Mouse (Mus musculus) kidney, embryonic 15.5 days (tissue): Measurements from ENCODE around the gene Ccdc148. TPM values are rescaled to one million over a fixed set of nuclear protein-coding genes. Genes with fewer than 3 reads are reported as not detected.
A peak's percentile ranks its signal among the peaks of the same experiment; 100 is the strongest.

Experiments
- ATAC-seq: fragments of 200-750 bp; cut with Nextera tagmentation; replicated peaks from 2 replicates; pipeline ENCODE4 v1.8.0; 2017; ENCODE audit warnings: moderate TSS enrichment; ENCODE audit not compliant: low FRiP score
- H3K27ac ChIP-seq: fragments of 300-500 bp; sonication (generic); 2 replicates; pipeline ENCODE4 v1.5.1; 2015; ENCODE audit warnings: mild to moderate bottlenecking, inconsistent platforms
- H3K27me3 ChIP-seq: fragments of 300-500 bp; sonication (generic); 2 replicates; pipeline ENCODE4 v1.6.1; 2015; ENCODE audit warnings: inconsistent platforms
- H3K36me3 ChIP-seq: fragments of 300-500 bp; sonication (generic); 2 replicates; pipeline ENCODE4 v1.6.1; 2015; ENCODE audit warnings: inconsistent platforms
- H3K4me1 ChIP-seq: fragments of 300-500 bp; sonication (generic); 2 replicates; pipeline ENCODE4 v1.6.1; 2015; ENCODE audit warnings: inconsistent platforms
- H3K4me2 ChIP-seq: fragments of 300-500 bp; sonication (generic); 2 replicates; pipeline ENCODE4 v1.6.1; 2015; ENCODE audit warnings: moderate library complexity, mild to moderate bottlenecking, inconsistent platforms
- H3K4me3 ChIP-seq: fragments of 300-500 bp; sonication (generic); replicated peaks from 2 replicates; pipeline ENCODE4 v1.5.1; 2015; ENCODE audit warnings: mild to moderate bottlenecking, inconsistent platforms
- H3K9ac ChIP-seq: fragments of 300-500 bp; sonication (generic); 2 replicates; pipeline ENCODE4 v1.6.1; 2015; ENCODE audit warnings: mild to moderate bottlenecking, inconsistent platforms
- H3K9me3 ChIP-seq: fragments of 300-500 bp; sonication (generic); replicated peaks from 2 replicates; pipeline ENCODE4 v1.6.1; 2016; ENCODE audit warnings: inconsistent platforms
- WGBS: fragments of 180-500 bp; shearing (Covaris S2); methylation state at CpG from one replicate; pipeline ENCODE4 v1.1.7; 2015; ENCODE audit warnings: mixed read lengths; 5-methylcytosine and 5-hydroxymethylcytosine counted together
- polyA plus RNA-seq: library from polyadenylated mRNA; unstranded; fragments of >200 nt; fragmentation: Nextera tagmentation; extraction: Ambion mirVana; gene quantifications from 2 replicates; pipeline ENCODE4 v1.2.1, GENCODE M21; 2015

Gene Ccdc148
- polyA plus RNA-seq, 1 experiment from 2014 or later, result 1.5 TPM

GRCm38 (mm10) chr2:59155428-59155827 is 5.1 kb downstream of the Ccdc148 start:
- no peaks in the 10 kb centered on the region for H3K9me3 ChIP-seq
- H3K9ac ChIP-seq, result no peak overlapping the region
- no peaks in the 10 kb centered on the region for H3K36me3 ChIP-seq
- H3K4me3 ChIP-seq, result no peak overlapping the region
- H3K4me2 ChIP-seq, result no peak overlapping the region
- no peak for ATAC-seq
- no peak overlapping the region for H3K27ac ChIP-seq
- H3K27me3 ChIP-seq, result no peaks in the 10 kb centered on the region
- peaks cover 5% of the 10 kb centered on the region for H3K4me1 ChIP-seq

- Histone ChIP-seq H3K9ac (no peak overlapping the region), H3K4me3 (no peak overlapping the region), H3K4me2 (no peak overlapping the region), H3K36me3 (no peaks in the 10 kb centered on the region), H3K27ac (no peak overlapping the region), H3K9me3 (no peaks in the 10 kb centered on the region), H3K27me3 (no peaks in the 10 kb centered on the region), H3K4me1 (no peaks in the 10 kb centered on the region)
- no peak for ATAC-seq
- WGBS, result 90% methylated on average over 8 of the region's 8 CpGs
These were observed 29.4 kb downstream of the Ccdc148 start for GRCm38 (mm10) chr2:59131044-59131443.

- Histone ChIP-seq H3K4me1 (no peaks in the 10 kb centered on the region), H3K9me3 (no peaks in the 10 kb centered on the region), H3K4me3 (no peak overlapping the region), H3K4me2 (no peak overlapping the region), H3K27me3 (no peaks in the 10 kb centered on the region), H3K27ac (no peak overlapping the region), H3K36me3 (no peaks in the 10 kb centered on the region), H3K9ac (no peak overlapping the region)
- 83% methylated on average over 8 of the region's 8 CpGs for WGBS
- ATAC-seq, result no peak
These were observed 30.7 kb downstream of the Ccdc148 start for GRCm38 (mm10) chr2:59129821-59130220.

- Histone ChIP-seq H3K36me3 (no peaks in the 10 kb centered on the region), H3K27me3 (no peaks in the 10 kb centered on the region), H3K4me3 (no peak overlapping the region), H3K4me1 (no peaks in the 10 kb centered on the region), H3K4me2 (no peak overlapping the region), H3K27ac (no peak overlapping the region), H3K9me3 (no peaks in the 10 kb centered on the region), H3K9ac (no peak overlapping the region)
- 71% methylated on average over 7 of the region's 7 CpGs for WGBS
- ATAC-seq, result no peak
These were observed 31.5 kb downstream of the Ccdc148 start for GRCm38 (mm10) chr2:59129023-59129422.

GRCm38 (mm10) chr2:59055615-59056145 is 104.8 kb downstream of the Ccdc148 start:
- no peaks in the 10 kb centered on the region for H3K9me3 ChIP-seq
- no peaks in the 10 kb centered on the region for H3K4me1 ChIP-seq
- no peaks in the 10 kb centered on the region for H3K27me3 ChIP-seq
- no peak overlapping the region for H3K27ac ChIP-seq
- H3K9ac ChIP-seq, result no peak overlapping the region
- no peak overlapping the region for H3K4me3 ChIP-seq
- no peak for ATAC-seq
- 83% methylated on average over 5 of the region's 5 CpGs for WGBS
- H3K4me2 ChIP-seq, result no peak overlapping the region
- H3K36me3 ChIP-seq, result no peaks in the 10 kb centered on the region

- H3K27ac ChIP-seq, result no peak overlapping the region
- no peaks in the 10 kb centered on the region for H3K9me3 ChIP-seq
- H3K9ac ChIP-seq, result no peak overlapping the region
- no peaks in the 10 kb centered on the region for H3K27me3 ChIP-seq
- ATAC-seq, result no peak
- H3K4me1 ChIP-seq, result no peaks in the 10 kb centered on the region
- WGBS, result 73% methylated on average over 5 of the region's 5 CpGs
- H3K36me3 ChIP-seq, result no peaks in the 10 kb centered on the region
- no peak overlapping the region for H3K4me2 ChIP-seq
- H3K4me3 ChIP-seq, result no peak overlapping the region
These were observed 106.1 kb downstream of the Ccdc148 start for GRCm38 (mm10) chr2:59054339-59054738.

- H3K27me3 ChIP-seq, result no peaks in the 10 kb centered on the region
- no peaks in the 10 kb centered on the region for H3K36me3 ChIP-seq
- no peak overlapping the region for H3K4me3 ChIP-seq
- ATAC-seq, result no peak
- WGBS, result 67% methylated on average over 7 of the region's 7 CpGs
- H3K4me2 ChIP-seq, result no peak overlapping the region
- no peak overlapping the region for H3K9ac ChIP-seq
- H3K9me3 ChIP-seq, result no peaks in the 10 kb centered on the region
- no peak overlapping the region for H3K27ac ChIP-seq
- no peaks in the 10 kb centered on the region for H3K4me1 ChIP-seq
These were observed 106.9 kb downstream of the Ccdc148 start for GRCm38 (mm10) chr2:59053461-59054039.

GRCm38 (mm10) chr2:59050245-59050824 is 110.1 kb downstream of the Ccdc148 start:
- no peaks in the 10 kb centered on the region for H3K36me3 ChIP-seq
- H3K4me1 ChIP-seq, result no peaks in the 10 kb centered on the region
- WGBS, result 69% methylated on average over 8 of the region's 8 CpGs
- no peak overlapping the region for H3K27ac ChIP-seq
- no peak overlapping the region for H3K9ac ChIP-seq
- no peaks in the 10 kb centered on the region for H3K27me3 ChIP-seq
- H3K4me2 ChIP-seq, result no peak overlapping the region
- H3K9me3 ChIP-seq, result no peaks in the 10 kb centered on the region
- no peak overlapping the region for H3K4me3 ChIP-seq
- no peak for ATAC-seq

- Histone ChIP-seq H3K36me3 (no peaks in the 10 kb centered on the region), H3K4me1 (no peaks in the 10 kb centered on the region), H3K9me3 (no peaks in the 10 kb centered on the region), H3K27ac (no peak overlapping the region), H3K4me2 (no peak overlapping the region), H3K9ac (no peak overlapping the region), H3K27me3 (no peaks in the 10 kb centered on the region), H3K4me3 (no peak overlapping the region)
- 71% methylated on average over 4 of the region's 4 CpGs for WGBS
- ATAC-seq, result no peak
These were observed 110.8 kb downstream of the Ccdc148 start for GRCm38 (mm10) chr2:59049686-59050085.

- Histone ChIP-seq H3K9me3 (no peaks in the 10 kb centered on the region), H3K9ac (no peak overlapping the region), H3K27me3 (no peaks in the 10 kb centered on the region), H3K36me3 (no peaks in the 10 kb centered on the region), H3K4me1 (peaks cover 1% of the 10 kb centered on the region; the same call in 1 of the 2 replicates), H3K4me3 (no peak overlapping the region), H3K27ac (no peak overlapping the region), H3K4me2 (no peak overlapping the region)
- 77% methylated on average over 6 of the region's 6 CpGs for WGBS
- no peak for ATAC-seq
These were observed 111.6 kb downstream of the Ccdc148 start for GRCm38 (mm10) chr2:59048775-59049451.

- Histone ChIP-seq H3K27me3 (no peaks in the 10 kb centered on the region), H3K36me3 (no peaks in the 10 kb centered on the region), H3K9me3 (no peaks in the 10 kb centered on the region), H3K4me2 (peak overlapping the region; percentile 45), H3K4me1 (peaks cover 5% of the 10 kb centered on the region; the same call in 1 of the 2 replicates), H3K4me3 (0 out of 2 replicates have a peak overlapping the region, but pooled peaks have one; percentile 6), H3K9ac (no peak overlapping the region), H3K27ac (no peak overlapping the region)
- WGBS, result 54% methylated on average over 22 of the region's 22 CpGs
- ATAC-seq, result no peak
These were observed 117.0 kb downstream of the Ccdc148 start for GRCm38 (mm10) chr2:59043313-59044032.

GRCm38 (mm10) chr2:59042616-59043015 is 117.9 kb downstream of the Ccdc148 start:
- ATAC-seq, result no peak; the same call in 1 of the 2 replicates
- Histone ChIP-seq H3K27ac (no peak overlapping the region), H3K36me3 (no peaks in the 10 kb centered on the region), H3K4me1 (peaks cover 5% of the 10 kb centered on the region; the same call in 1 of the 2 replicates), H3K4me2 (no peak overlapping the region), H3K9ac (no peak overlapping the region), H3K9me3 (no peaks in the 10 kb centered on the region), H3K27me3 (no peaks in the 10 kb centered on the region), H3K4me3 (no peak overlapping the region)
- 67% methylated on average over 13 of the region's 13 CpGs for WGBS
